Mouse (Mus musculus): ENCODE data around the gene Adarb1. TPM values are rescaled to one million over a fixed set of nuclear protein-coding genes. Genes with fewer than 3 reads are reported as not detected.
"Not testable (repeated sequence)": the region's sequence is repeated elsewhere in the genome, so short reads cannot be mapped to it uniquely, and the experiment has no call there.

The Adarb1 gene
- total RNA-seq, 2 experiments from 2014 or later: 121 to 144 TPM

GRCm38 (mm10) chr10:77321611-77322010 lies 96.5 kb downstream of the Adarb1 start:
- DNase-seq (ENCODE audit: low spot score in 2 of 2): no peak

DNA sequence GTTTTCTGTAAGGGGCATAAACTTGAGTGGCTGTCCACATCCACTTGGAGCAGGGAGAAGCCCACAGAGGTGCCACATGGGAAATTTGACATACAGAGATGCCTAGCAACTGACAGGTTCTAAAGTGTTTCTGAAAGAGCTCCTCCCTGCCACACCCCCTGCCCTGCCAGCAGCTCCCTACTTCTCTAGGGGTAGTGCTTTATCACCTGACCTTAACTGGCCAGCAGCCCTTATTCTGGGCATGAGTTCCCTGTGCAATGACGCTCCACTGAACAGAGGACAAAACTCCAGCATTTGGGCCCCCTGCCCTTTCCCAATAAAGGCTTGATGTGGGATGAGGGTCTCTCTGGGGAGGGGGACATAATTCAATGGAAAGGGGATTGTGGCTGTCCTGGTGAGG lies 97.1 kb downstream of the Adarb1 start:
- DNase-seq (ENCODE audit: low spot score in 2 of 2): no peak

GRCm38 (mm10) chr10:77315682-77316081 lies 102.4 kb downstream of the Adarb1 start:
- DNase-seq (ENCODE audit: low spot score in 2 of 2): peak; percentile 56 to 80

DNA sequence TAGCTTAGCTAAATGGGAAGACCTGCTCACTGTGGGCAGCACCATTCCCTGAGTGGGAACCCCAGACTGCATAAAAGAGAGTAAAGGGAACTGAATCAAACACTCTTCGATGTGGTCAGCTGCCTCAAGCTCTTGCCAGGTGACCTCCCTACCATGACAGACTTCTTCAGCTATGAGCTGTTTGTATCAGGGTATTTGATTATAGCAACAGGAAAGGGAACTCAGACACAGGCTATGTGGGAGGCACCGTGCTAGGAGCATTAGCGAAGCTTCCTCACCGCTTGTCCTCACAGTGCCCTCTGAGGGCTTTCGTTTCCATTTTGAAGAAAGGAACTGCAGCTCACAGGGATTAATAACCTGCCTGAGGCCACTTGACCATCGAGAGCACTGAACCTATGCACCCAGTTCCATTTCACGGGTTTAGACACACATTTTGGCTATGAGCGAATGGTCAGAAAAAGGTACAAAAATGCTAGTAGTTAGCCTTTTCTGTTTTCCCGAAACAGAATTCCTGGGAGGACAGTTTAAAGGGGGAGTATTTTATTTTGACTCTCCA lies 103.3 kb downstream of the Adarb1 start:
- DNase-seq (ENCODE audit: low spot score in 2 of 2): no peak

DNA sequence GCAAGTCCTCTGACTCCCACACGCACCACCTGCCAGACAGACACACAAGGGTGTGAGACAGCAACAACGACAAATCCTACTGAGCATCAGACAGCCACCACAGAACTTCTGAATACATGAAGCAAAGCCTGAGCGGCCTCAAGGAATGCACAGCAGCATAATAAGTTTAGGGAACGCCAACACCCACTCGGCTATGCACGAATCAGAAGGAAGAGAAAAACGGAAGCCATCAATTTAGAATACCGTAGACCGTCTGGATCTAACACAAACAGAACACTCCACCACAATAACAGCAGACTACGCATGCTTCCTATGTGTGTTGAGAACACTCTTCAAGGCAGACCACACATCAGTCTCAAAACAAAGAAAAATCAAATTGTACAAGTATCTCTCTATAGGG lies 109.1 kb downstream of the Adarb1 start:
- no peak for DNase-seq (ENCODE audit: low spot score in 2 of 2)

DNA sequence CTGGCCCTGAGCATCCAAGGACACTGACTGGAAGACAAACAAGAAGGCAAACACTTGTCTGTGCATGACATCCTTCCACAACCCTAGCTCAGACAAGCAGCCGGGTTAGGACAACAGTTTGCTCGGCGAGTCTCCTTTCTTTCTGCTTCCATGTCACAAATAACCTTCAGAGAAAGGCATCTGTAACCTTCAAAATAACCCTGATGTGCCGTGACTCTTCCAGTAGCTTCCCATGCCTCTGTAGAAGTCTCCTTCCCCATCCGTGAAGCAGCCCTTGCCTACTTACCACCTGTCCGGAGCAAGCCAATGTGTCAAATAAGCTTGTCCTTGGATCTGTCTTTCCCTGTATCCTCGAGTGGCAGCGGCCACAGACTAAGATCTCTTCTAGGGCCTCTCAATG lies 112.3 kb downstream of the Adarb1 start:
- no peak for DNase-seq (ENCODE audit: low spot score in 2 of 2)

DNA sequence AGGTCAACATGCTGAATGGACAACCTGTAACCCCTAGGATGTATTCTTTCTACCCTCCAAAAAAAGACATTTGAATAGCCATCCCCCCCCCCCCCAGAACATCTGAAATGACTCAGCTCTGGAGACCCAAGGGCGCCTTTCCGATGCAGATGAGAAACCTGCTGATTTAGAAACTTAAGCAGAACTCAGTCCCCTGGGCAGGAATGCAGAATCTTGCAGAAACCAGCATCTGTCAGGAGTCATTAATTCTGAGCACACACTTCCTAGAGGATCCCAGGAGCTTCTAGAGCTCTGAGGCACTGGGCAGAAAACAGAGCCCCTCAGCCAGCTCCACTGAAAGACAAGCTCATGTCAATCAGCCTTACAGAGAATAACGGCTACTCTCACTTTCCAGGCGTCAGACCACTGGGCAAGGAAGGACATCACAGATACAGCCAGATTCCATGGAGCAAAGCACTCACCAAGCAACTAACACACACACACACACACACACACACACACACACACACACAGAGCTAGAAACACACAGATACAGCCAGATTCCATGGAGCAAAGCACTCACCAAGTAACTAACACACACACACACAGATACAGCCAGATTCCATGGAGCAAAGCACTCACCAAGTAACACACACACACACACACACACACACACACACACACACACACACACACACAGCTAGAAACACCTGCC lies 113.1 kb downstream of the Adarb1 start:
- no peak for DNase-seq (ENCODE audit: low spot score in 2 of 2)

DNA sequence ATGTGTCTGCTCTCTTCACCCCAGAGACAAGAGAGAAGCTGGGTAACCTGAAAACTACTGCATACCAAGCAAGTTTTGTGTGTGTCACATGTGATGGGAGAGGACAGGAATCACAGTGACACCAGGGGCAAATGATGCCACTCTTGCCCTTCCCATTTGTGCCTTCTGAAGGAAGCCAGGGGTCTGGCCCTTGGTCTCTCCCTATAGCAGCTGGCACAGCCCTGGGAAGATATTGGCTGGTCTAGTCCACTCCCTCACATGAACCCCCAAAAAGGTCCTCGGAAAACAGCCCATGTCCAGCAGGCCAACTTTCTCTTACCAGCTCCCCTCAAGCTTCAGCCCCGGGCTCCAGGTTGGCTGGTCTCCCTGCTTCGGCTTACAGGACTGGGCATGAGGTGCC lies 113.7 kb downstream of the Adarb1 start:
- no peak for DNase-seq (ENCODE audit: low spot score in 2 of 2)

DNA sequence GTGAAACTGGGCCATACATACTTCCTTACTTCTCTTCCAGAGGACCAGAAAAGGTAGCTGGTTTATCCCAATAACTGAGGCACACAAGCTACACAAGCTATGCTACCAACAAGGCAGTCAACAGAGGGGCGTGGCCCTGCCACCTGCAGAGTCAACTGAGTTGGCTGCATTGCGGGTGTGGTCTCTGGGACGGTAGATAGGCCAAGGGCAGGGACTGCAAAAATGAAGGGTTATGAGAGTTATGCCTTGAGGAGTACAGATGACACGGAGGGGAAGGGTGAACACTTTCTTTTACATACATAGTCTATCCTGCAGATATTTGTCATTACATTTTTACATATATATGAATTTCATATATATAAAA lies 117.2 kb downstream of the Adarb1 start:
- no peak for DNase-seq (ENCODE audit: low spot score in 2 of 2)

- no peak for DNase-seq (ENCODE audit: low spot score in 2 of 2)
These were observed 117.7 kb downstream of the Adarb1 start for GRCm38 (mm10) chr10:77300237-77300933.

DNA sequence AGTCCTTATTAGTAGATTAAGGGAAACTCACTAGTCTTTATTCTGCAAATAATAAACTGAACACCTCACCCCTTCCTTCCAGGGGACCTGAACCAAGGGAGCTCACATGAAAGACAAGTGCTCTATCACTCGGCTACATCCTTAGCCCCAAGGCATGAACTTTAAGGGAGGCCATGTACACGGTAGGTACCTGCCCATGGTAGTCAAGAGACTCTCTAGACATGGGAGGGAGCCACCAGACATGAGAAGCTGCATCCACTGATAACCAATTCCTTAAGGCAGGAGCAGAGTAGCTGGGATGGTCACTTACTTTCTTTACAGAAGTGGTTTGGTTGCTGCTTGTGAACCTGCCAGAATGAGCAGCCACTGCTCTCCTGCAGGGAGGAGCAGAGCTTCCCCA lies 118.9 kb downstream of the Adarb1 start:
- no peak for DNase-seq (ENCODE audit: low spot score in 2 of 2)

DNA sequence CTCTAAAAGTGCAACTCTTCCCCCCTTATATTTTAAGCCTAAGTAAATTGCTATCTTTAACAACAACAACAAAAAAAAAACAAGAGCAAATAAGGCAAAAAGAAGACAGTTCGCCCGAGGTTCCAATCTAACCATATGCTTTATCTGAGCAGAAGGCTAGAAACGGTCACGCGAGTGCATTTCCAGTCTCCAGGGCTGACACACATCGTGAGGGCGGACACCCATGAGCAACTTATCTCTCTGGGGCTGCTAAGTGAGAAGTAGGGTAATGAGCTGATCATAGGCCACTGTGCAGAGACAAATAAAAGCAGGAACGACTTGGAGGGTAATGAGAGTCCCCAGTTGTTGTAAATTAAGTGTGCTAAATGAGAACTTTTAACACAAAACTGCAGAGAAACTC lies 119.4 kb downstream of the Adarb1 start:
- no peak for DNase-seq (ENCODE audit: low spot score in 2 of 2)

DNA sequence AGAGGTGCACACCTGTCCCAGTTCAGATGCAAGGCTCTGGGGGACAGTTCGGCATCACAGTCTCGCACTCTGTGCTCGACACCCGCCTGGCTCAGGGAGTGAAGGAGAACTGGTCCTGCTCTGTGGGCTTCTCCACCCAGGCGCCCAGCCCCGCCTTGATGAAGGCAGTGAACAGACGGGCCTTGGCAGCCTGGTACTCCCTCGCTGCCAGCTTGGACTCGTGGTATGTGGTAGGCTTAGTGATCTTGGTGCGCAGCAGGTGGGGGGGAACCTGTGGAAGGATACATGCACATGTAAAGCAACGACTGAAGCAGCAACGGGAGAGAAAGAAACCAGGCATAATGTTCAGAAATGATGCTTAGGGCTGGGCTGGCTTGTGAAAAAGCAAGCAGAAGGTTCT lies 123.4 kb downstream of the Adarb1 start:
- DNase-seq (ENCODE audit: low spot score in 2 of 2): peak; percentile 26 to 36

DNA sequence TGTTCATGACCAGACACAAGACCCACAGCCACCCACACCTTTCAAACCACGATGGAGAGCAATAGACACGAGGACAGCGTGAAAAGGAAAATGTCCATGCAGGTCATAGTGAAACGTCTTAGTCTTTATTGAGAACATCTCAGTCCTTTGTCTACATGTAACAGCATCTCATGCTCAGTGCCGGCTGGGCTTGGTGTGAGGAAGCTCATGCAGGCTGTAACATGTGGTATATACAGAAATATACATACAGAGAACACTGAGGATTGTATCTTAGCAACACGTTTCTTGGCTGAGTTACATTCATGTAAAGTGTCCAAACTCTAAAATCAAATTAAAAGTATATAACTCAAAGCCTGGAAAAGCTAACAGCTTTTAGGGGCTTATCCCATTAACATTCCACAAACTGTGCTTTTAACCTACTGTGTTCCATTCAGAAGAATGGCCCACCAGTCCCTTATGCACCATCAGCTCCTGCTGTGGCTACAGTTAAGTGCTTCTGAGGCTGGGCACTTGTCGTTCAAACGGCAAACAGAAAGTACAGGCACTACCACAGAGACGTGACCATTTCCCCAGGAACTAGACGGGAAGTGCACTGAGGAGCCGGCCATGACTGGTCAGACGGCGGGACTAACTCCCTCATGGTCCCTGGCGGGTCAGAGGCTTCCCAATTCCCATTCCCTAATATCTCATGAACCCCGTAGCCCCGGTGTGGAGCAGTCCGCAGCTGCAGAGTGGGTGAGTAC lies 127.3 kb downstream of the Adarb1 start:
- DNase-seq (ENCODE audit: low spot score in 2 of 2): no peak

- DNase-seq (ENCODE audit: low spot score in 2 of 2): no peak
These were observed 128.5 kb downstream of the Adarb1 start for GRCm38 (mm10) chr10:77289559-77289958.

DNA sequence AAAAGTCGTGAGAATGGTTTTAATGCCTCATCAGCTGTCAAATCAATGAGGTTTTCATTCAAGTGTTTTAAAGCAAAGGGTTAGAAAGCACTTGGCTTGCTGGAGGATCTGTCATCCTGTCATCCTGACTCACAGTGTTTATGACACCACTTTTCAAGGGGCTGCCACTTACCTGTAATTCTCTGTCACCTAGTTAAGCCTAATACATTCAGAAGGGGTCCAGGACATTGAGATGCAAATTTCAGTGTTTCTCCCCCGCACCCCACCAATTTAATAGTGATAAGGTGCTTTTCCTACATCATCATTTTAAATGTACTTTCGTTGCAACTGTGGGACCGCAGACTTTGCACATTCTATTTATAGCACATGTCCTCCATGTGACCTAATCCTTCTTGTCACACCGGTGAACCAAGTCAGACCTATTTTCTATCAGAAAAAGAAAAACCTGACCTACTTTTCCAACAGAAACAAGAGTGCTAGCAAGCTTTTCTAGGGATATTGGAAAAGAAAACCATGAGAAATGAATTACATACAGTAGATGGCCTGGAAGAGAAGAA lies 129.4 kb downstream of the Adarb1 start:
- DNase-seq (ENCODE audit: low spot score in 2 of 2): no peak

DNA sequence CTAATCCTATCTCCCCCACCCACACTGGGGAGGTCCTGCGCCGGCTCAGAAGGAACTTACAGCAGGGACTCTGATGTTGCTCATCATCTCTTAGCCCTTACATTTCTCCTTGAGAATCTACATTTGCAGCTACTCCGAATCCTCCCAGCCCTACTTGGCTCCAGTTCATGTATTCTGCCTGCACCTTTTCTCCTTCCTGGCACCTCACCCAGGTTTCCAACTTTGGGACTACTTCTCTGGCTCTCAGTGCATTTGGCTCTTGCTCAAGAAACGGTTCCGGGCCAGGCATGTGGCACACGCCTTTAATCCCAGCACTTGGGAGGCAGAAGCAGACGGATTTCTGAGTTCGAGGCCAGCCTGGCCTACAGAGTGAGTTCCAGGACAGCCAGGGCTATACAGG lies 130.4 kb downstream of the Adarb1 start:
- DNase-seq (ENCODE audit: low spot score in 2 of 2): no peak

- DNase-seq (ENCODE audit: low spot score in 2 of 2): no peak
These were observed 133.2 kb downstream of the Adarb1 start for GRCm38 (mm10) chr10:77284832-77285231.

GRCm38 (mm10) chr10:77282822-77283221 lies 135.2 kb downstream of the Adarb1 start:
- DNase-seq (ENCODE audit: low spot score in 2 of 2): peak; percentile 80 to 85

DNA sequence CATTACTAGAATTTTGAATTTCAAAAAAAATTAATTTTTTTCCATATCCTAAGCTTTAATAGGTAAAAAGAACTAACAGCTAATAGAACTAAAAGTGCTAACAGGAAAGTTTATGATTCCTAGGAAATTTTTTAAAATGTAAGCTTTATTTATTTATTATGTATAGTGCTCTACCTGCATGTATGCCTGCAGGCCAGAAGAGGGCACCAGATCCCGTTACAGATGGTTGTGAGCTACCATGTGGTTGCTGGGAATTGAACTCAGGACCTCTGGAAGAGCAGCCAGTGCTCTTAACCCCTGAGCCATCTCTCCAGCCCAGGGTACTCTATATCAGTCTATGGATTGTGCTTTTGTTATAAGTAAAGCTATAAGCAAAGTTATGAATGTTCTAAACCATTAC lies 136.0 kb downstream of the Adarb1 start:
- not testable (repeated sequence) for DNase-seq (ENCODE audit: low spot score in 2 of 2)

DNA sequence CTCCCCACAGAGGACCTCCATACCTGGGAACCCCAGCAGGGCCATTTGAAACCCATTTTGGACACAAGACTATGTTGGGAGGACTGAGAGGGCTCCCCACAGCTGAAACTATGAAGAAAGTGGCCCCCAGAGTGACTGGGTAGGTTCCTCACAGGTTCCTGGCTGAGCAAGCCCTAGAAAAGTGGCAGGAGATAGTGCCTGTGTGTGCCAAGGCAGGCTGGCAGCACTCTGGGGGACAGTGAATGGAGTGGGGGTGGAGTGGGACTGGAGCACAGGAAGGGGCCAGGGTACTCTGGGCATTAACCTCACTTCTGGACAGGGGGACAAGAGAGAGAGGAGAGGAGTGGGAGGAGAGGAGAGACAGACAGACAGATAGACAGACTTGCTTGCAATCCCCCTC lies 144.3 kb downstream of the Adarb1 start:
- DNase-seq (ENCODE audit: low spot score in 2 of 2): no peak
